ENCODE assay signal across 23 mouse cellular contexts in genomic region chr3:55465785-55466184, GRCm38 (mm10). TPM values are rescaled to one million over a fixed set of nuclear protein-coding genes. Genes with fewer than 3 reads are reported as not detected.
DNase-seq lines count a peak whose midpoint lies in the region; ATAC-seq lines count a peak whose summit lies in the region.
"Had no signal": no experiment of that assay in that cellular context is flagged by ENCODE, and none has a peak within 500 bp of the region (broad histone marks: within the 10 kb centered on the region; RNA-seq: fewer than 3 reads in every experiment).

No protein-coding gene starts in this region.

- H3K9me3 ChIP-seq in hindbrain, embryonic 16.5 days (ENCODE audit: control insufficient read depth, low read length): no peaks in the 10 kb centered on the region
- H3K9me3 ChIP-seq in hindbrain, embryonic 10.5 days: no peaks in the 10 kb centered on the region

- no peak for ATAC-seq in hindbrain, embryonic 16.5 days
- ATAC-seq: forebrain, embryonic 14.5 days; inflammation-experienced regulatory T-cells, adult 6 months had no signal

- no peaks in the 10 kb centered on the region for H3K27me3 ChIP-seq in hindbrain, embryonic 16.5 days (replicated peaks; ENCODE audit: control insufficient read depth, insufficient read depth, low read length)
- no peaks in the 10 kb centered on the region for H3K27me3 ChIP-seq in hindbrain, embryonic 10.5 days (ENCODE audit: insufficient read depth, poor library complexity, severe bottlenecking)
- H3K27me3 ChIP-seq: CH12.LX had no signal

- H3K4me1 ChIP-seq in hindbrain, embryonic 16.5 days (ENCODE audit: control insufficient read depth, insufficient read depth, low read depth, low read length): peaks cover 15% of the 10 kb centered on the region
- peaks cover 16% of the 10 kb centered on the region for H3K4me1 ChIP-seq in hindbrain, embryonic 10.5 days (replicated peaks)

- 0 out of 2 replicates have a peak, but pooled peaks cover 2% of the 10 kb centered on the region for H3K36me3 ChIP-seq in hindbrain, embryonic 16.5 days (ENCODE audit: control insufficient read depth, insufficient read depth, low read length)
- H3K36me3 ChIP-seq in hindbrain, embryonic 10.5 days: no peaks in the 10 kb centered on the region

- 74% methylated on average over 8 of the region's 8 CpGs for WGBS in hindbrain, embryonic 16.5 days
- 81% methylated on average over 8 of the region's 8 CpGs for WGBS in hindbrain, embryonic 10.5 days

- intact Hi-C loops in left cerebral cortex, postnatal 36 days (cut with DNase I): loop anchor here (5.0 kb wide), 1 partner anchor 93 kb away; no protein-coding TSS in a partner anchor

- H3K27ac ChIP-seq in hindbrain, embryonic 16.5 days (ENCODE audit: low read depth, low read length): no peak overlapping the region
- H3K27ac ChIP-seq in hindbrain, embryonic 10.5 days: no peak overlapping the region

- H3K9ac ChIP-seq in hindbrain, embryonic 16.5 days (ENCODE audit: low read depth, low read length): no peak overlapping the region

- H3K4me3 ChIP-seq in hindbrain, embryonic 16.5 days (ENCODE audit: low read length): no peak overlapping the region
- no peak overlapping the region for H3K4me3 ChIP-seq in hindbrain, embryonic 10.5 days

- H3K4me2 ChIP-seq in hindbrain, embryonic 16.5 days (ENCODE audit: low read length): peak overlapping the region; percentile 21; the same call in 1 of the 2 replicates

- DNase-seq in cerebellum, adult 11-12 months: peak; percentile 39
- no peak for DNase-seq in cerebellum, postnatal 4 days (ENCODE audit: low spot score in 2 of 2)
- DNase-seq in hindbrain, embryonic 10.5 days (ENCODE audit: low spot score): no peak
- DNase-seq in left cerebral cortex, adult 18-20 months (ENCODE audit: low spot score in 2 of 2): peak; percentile 53 to 70
- no peak for DNase-seq in left cerebral cortex, adult 11 months (ENCODE audit: low spot score)
- DNase-seq in left cerebral cortex, postnatal 36 days (ENCODE audit: low spot score in 2 of 2): peak; percentile 63 to 65
- DNase-seq in B cell, adult 2 months: no peak
- DNase-seq: adrenal gland, postnatal 36 days; gastrocnemius, postnatal 14 days; heart, postnatal 10 days; lung, postnatal 14 days; thymus, postnatal 36 days had no signal

RNA-seq across cellular contexts. Expression of gene Gm21954, which starts 6.2 kb away (rescaled TPM):
- not detected in 2 replicates for polyA plus RNA-seq in hindbrain, embryonic 16.5 days (2015; fragmentation: Nextera tagmentation; extraction: Ambion mirVana)
- polyA plus RNA-seq in hindbrain, embryonic 10.5 days (2016; fragmentation: Nextera tagmentation; extraction: Ambion mirVana): not detected in 2 replicates
- not detected for total RNA-seq in left cerebral cortex, adult 18-20 months (2021)
- total RNA-seq in left cerebral cortex, postnatal 36 days (2021): not detected
- total RNA-seq: adrenal gland, postnatal 36 days; CH12.LX; common myeloid progenitor, adult 5-6 weeks; gastrocnemius, postnatal 14 days; heart, postnatal 10 days; megakaryocyte-erythroid progenitor cell, adult 5-6 weeks; monocyte, adult 5-6 weeks had no signal
- polyA plus RNA-seq: forebrain, embryonic 14.5 days; inflammation-experienced regulatory T-cells, adult 6 months; limb, embryonic 14.5 days; liver, embryonic 16.5 days; neural tube, embryonic 14.5 days; testis, adult 2 months had no signal

Comparison
In these comparisons a context has a peak if more than half of its experiments do, and no peak if none do; other contexts are left out.
1. DNase-seq: peak in cerebellum, adult 11-12 months (single experiment), left cerebral cortex, adult 18-20 months (2 of 2) and left cerebral cortex, postnatal 36 days (2 of 2); none in cerebellum, postnatal 4 days (0 of 2), hindbrain, embryonic 10.5 days (single experiment), left cerebral cortex, adult 11 months (single experiment) and B cell, adult 2 months (0 of 2).